In genomic region chr9:102649917-102650527, GRCm38 (mm10) we compare ENCODE assay signal across 9 mouse cellular contexts. TPM values are rescaled to one million over a fixed set of nuclear protein-coding genes. Genes with fewer than 3 reads are reported as not detected.
DNase-seq lines count a peak whose midpoint lies in the region; ATAC-seq and TF ChIP-seq lines count a peak whose summit lies in the region.
"Had no signal": no experiment of that assay in that cellular context is flagged by ENCODE, and none has a peak within 500 bp of the region (broad histone marks: within the 10 kb centered on the region; RNA-seq: fewer than 3 reads in every experiment).

No protein-coding gene starts in this region.

- TF ChIP-seq POLR2A in myocyte (IDR thresholded peaks at IDR 0.05; ENCODE audit: insufficient read length, low read depth): no peak

- no peaks in the 10 kb centered on the region for H3K27me3 ChIP-seq in heart, embryonic 11.5 days (ENCODE audit: control insufficient read depth, insufficient read depth, low read length)
- H3K27me3 ChIP-seq in myocyte (ENCODE audit: control insufficient read depth, insufficient read depth, insufficient read length): no peaks in the 10 kb centered on the region

- no peak overlapping the region for H3K4me3 ChIP-seq in heart, embryonic 11.5 days (ENCODE audit: low read depth, low read length)
- H3K4me3 ChIP-seq in myocyte: no peak overlapping the region

- H3K9me3 ChIP-seq in heart, embryonic 11.5 days (replicated peaks; ENCODE audit: control insufficient read depth, low read length): no peaks in the 10 kb centered on the region

- H3K4me1 ChIP-seq in heart, embryonic 11.5 days (ENCODE audit: control insufficient read depth, insufficient read depth, low read length): 0 out of 2 replicates have a peak, but pooled peaks cover under 1% of the 10 kb centered on the region

- no peak overlapping the region for H3K27ac ChIP-seq in heart, embryonic 11.5 days (ENCODE audit: low read depth, low read length)

- no peak overlapping the region for H3K4me2 ChIP-seq in heart, embryonic 11.5 days
- H3K4me2 ChIP-seq in myocyte (ENCODE audit: low read depth): peak overlapping the region; percentile 81

- peak; percentile 28 for DNase-seq in heart, adult 8-10 months (ENCODE audit: low spot score)
- DNase-seq in brain, adult 2 months (ENCODE audit: low read depth, low spot score): peak; percentile 29
- peak; percentile 76 for DNase-seq in forelimb bud, embryonic 11.5 days (ENCODE audit: low read depth, low spot score)
- no peak for DNase-seq in right cerebral cortex, postnatal 4 days
- DNase-seq in cerebellum, postnatal 4 days (ENCODE audit: low spot score in 2 of 2): no peak
- DNase-seq in right cerebral cortex, postnatal 25 days: no peak
- DNase-seq: kidney, adult 11 months had no signal

- H3ac ChIP-seq in myocyte (ENCODE audit: control insufficient read depth, insufficient read length): no peak overlapping the region

- H3K9ac ChIP-seq in heart, embryonic 11.5 days (ENCODE audit: low read depth, low read length): no peak overlapping the region

- ATAC-seq in heart, embryonic 11.5 days (replicated peaks; ENCODE audit: insufficient number of reproducible peaks, low FRiP score, low TSS enrichment): no peak

- 67% methylated on average over 17 of the region's 17 CpGs for WGBS in heart, embryonic 11.5 days (ENCODE audit: insufficient replicate concordance)

- H3K79me2 ChIP-seq in myocyte (ENCODE audit: control insufficient read depth, insufficient read depth): no peaks in the 10 kb centered on the region

- no peaks in the 10 kb centered on the region for H3K36me3 ChIP-seq in heart, embryonic 11.5 days (ENCODE audit: control insufficient read depth, insufficient read depth, low read length)
- no peaks in the 10 kb centered on the region for H3K36me3 ChIP-seq in myocyte (ENCODE audit: control insufficient read depth, insufficient read depth)

TF ChIP-seq in myocyte, 11 proteins besides CTCF, POLR2A, EP300 and RAD21:
- TF ChIP-seq E2F4 (IDR thresholded peaks at IDR 0.05; ENCODE audit: insufficient read depth): no peak
- TF ChIP-seq SRF (IDR thresholded peaks at IDR 0.05; ENCODE audit: control insufficient read depth, insufficient read length, low read depth): no peak
- TF ChIP-seq MYOD1 (IDR thresholded peaks at IDR 0.05; ENCODE audit: control insufficient read depth in 1 of 3, insufficient read length in 2 of 3, low read depth in 2 of 3): peak in 2 of 3 experiments; percentile 13 to 27
- no peak for TF ChIP-seq USF1 (IDR thresholded peaks at IDR 0.05; ENCODE audit: low read depth)
- peak; percentile 81 for TF ChIP-seq CEBPB (IDR thresholded peaks at IDR 0.05; ENCODE audit: insufficient read depth, poor library complexity, severe bottlenecking)

RNA-seq across cellular contexts. Expression of gene Cep63, which starts 23.7 kb away (rescaled TPM):
- total RNA-seq in heart, adult 8-10 months (2022): 10 to 100 TPM; 50.0 to 63.2 (median 54.9) TPM
- 34.2 and 48.8 TPM in 2 replicates for polyA plus RNA-seq in heart, embryonic 11.5 days (2014; fragmentation: Nextera tagmentation; extraction: Ambion mirVana)
- 8.8 TPM for polyA plus RNA-seq in myocyte (2012; fragmentation: generic; extraction: Trizol)

RNA-seq across cellular contexts. Expression of gene Anapc13, which starts 23.9 kb away (rescaled TPM):
- 100 to 1,000 TPM; 342 to 434 (median 380) TPM for total RNA-seq in heart, adult 8-10 months (2022)
- 201 and 210 TPM in 2 replicates for polyA plus RNA-seq in heart, embryonic 11.5 days (2014; fragmentation: Nextera tagmentation; extraction: Ambion mirVana)
- 144 TPM for polyA plus RNA-seq in myocyte (2012; fragmentation: generic; extraction: Trizol)

Comparison
In these comparisons a context has a peak if more than half of its experiments do, and no peak if none do; other contexts are left out.
1. DNase-seq: peak in heart, adult 8-10 months (single experiment), brain, adult 2 months (single experiment) and forelimb bud, embryonic 11.5 days (single experiment); none in right cerebral cortex, postnatal 4 days (single experiment), cerebellum, postnatal 4 days (0 of 2) and right cerebral cortex, postnatal 25 days (single experiment).